Mouse (Mus musculus) effector memory CD4-positive, alpha-beta T cell, adult 5 months (primary cell): ENCODE data around the gene Olfr137. TPM values are rescaled to one million over a fixed set of nuclear protein-coding genes. Genes with fewer than 3 reads are reported as not detected.

Experiments used
- polyA plus RNA-seq: library from polyadenylated mRNA; unstranded; fragments of 100-300 nt; shearing (Covaris generic); gene quantifications from one replicate; pipeline ENCODE4 v1.2.1, GENCODE M21; 2017

Gene Olfr137
- not detected for polyA plus RNA-seq

DNA sequence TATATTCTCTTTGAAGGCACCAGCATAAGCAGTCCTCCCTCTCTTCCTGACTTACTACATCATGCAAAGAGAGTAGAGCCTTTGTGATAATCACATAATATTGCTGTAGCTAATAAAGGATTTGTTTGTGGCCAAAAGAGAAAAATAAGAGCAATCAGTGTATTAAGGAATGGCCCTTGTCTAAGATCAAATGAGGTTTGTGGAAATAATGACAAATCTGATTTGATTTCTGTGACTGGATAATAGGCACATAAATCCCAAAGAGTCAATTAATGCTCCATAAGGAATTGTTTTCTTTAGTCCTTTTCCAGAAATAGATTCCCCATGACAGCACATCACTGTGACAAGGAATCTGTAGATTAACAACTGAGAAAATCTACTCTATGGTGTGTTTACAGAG lies at the start of gene Olfr137:
Olfr137 (minus strand) TSS at position 101 of the 400 bp plus-strand sequence.

DNA sequence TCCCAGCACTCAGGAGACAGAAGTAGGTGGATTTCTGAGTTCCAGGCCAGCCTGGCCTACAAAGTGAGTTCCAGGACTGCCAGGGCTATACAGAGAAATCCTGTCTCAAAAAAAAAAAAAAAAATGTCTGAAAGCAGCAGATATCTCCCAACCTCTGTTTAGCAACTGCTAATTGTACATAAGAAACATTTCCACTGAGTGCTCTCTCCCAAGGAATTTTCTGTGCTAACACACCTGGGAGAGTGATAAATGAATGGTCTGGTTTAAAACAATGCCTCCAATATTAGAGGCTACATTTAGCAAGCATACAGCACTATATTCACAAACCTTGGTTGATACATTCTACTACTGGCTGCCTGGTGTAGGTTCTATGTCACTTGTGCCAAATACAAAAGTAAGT lies 22.2 kb upstream of the Olfr137 start, which contains the start of gene Olfr136:
Olfr136 (plus strand) TSS at position 301 of the 400 bp plus-strand sequence.

DNA sequence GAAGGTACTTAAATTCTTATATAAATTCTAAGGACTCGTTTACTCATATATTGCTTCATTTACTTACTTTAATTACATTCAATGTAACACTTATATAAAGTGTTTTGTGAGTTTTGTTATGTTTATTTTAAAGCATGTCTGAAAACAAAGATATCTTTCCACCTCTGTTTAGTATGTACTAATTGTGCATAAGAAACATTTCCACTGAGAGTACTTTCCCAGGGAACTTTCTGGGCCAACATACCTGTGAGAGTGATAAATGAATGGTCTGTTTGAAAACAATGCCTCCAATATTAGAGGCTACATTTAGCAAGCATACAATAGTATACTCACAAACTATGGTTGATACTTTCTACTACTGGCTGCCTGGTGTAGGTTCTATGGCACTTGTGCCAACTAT lies 46.6 kb downstream of the Olfr137 start, which contains the start of gene Olfr138:
Olfr138 (plus strand) TSS at position 301 of the 400 bp plus-strand sequence.

Other genes starting within 250 kb of the Olfr137 start
- not detected for gene Olfr129, start 247.5 kb downstream of the Olfr137 start, polyA plus RNA-seq
- gene Olfr130, start 243.6 kb downstream of the Olfr137 start, polyA plus RNA-seq = not detected
- gene Olfr131, start 218.9 kb downstream of the Olfr137 start, polyA plus RNA-seq = not detected
- gene Olfr132, start 173.0 kb downstream of the Olfr137 start, polyA plus RNA-seq = not detected
- not detected for gene Olfr133, start 162.3 kb downstream of the Olfr137 start, polyA plus RNA-seq
- gene Olfr134, start 136.2 kb downstream of the Olfr137 start, polyA plus RNA-seq = not detected
- gene Olfr135, start 103.2 kb downstream of the Olfr137 start, polyA plus RNA-seq = not detected
- not detected for gene Olfr138, start 46.5 kb downstream of the Olfr137 start, polyA plus RNA-seq
- not detected for gene Olfr136, start 22.3 kb upstream of the Olfr137 start, polyA plus RNA-seq
- gene Esp36, start 112.6 kb upstream of the Olfr137 start, polyA plus RNA-seq = not detected
- gene Esp34, start 246.6 kb upstream of the Olfr137 start, polyA plus RNA-seq = not detected